Mouse (Mus musculus) liver, postnatal 0 days (tissue): ENCODE measurements around the gene Hist2h3b. TPM values are rescaled to one million over a fixed set of nuclear protein-coding genes. Genes with fewer than 3 reads are reported as not detected.
A peak's percentile ranks its signal among the peaks of the same experiment; 100 is the strongest.

Experiments used
- ATAC-seq: fragments of 200-750 bp; cut with Nextera tagmentation; 2 replicates; pipeline ENCODE4 v1.8.0; 2017; ENCODE audit warnings: mild to moderate bottlenecking, moderate library complexity
- DNase-seq: peaks from one replicate; pipeline ENCODE4 v3.0.0-alpha.2; 2016
- H3K27ac ChIP-seq: fragments of 300-500 bp; sonication (generic); 2 replicates; pipeline ENCODE4 v1.5.1; 2014; ENCODE audit warnings: antibody characterized with exemption, moderate library complexity, mild to moderate bottlenecking, low read depth
- H3K27me3 ChIP-seq: fragments of 300-500 bp; sonication (generic); 2 replicates; pipeline ENCODE4 v1.6.1; 2014; ENCODE audit warnings: low read length, control low read depth, mixed read lengths; ENCODE audit not compliant: insufficient read depth
- H3K36me3 ChIP-seq: fragments of 300-500 bp; sonication (generic); replicated peaks from 2 replicates; pipeline ENCODE4 v1.6.1; 2014; ENCODE audit warnings: mild to moderate bottlenecking, control low read depth, low read length, moderate library complexity, mixed read lengths; ENCODE audit not compliant: insufficient read depth
- H3K4me1 ChIP-seq: fragments of 300-500 bp; sonication (generic); 2 replicates; pipeline ENCODE4 v1.6.1; 2014; ENCODE audit warnings: antibody characterized with exemption, mild to moderate bottlenecking, control low read depth; ENCODE audit not compliant: insufficient read depth
- H3K4me2 ChIP-seq: fragments of 300-500 bp; sonication (generic); 2 replicates; pipeline ENCODE4 v1.6.1; 2014; ENCODE audit warnings: low read depth, mild to moderate bottlenecking, low read length, moderate library complexity, mixed read lengths
- H3K4me3 ChIP-seq: fragments of 300-500 bp; sonication (generic); 2 replicates; pipeline ENCODE4 v1.5.1; 2014; ENCODE audit warnings: low read depth, low read length
- H3K9ac ChIP-seq: fragments of 300-500 bp; sonication (generic); replicated peaks from 2 replicates; pipeline ENCODE4 v1.6.1; 2014; ENCODE audit warnings: mild to moderate bottlenecking, moderate library complexity
- H3K9me3 ChIP-seq: fragments of 300-500 bp; sonication (generic); 2 replicates; pipeline ENCODE4 v1.6.1; 2016; ENCODE audit warnings: mild to moderate bottlenecking, control low read depth, low read length, mixed read lengths
- CTCF ChIP-seq: sonication (generic); IDR thresholded peaks from 2 replicates; pipeline ENCODE4 v1.5.1; 2016; ENCODE audit warnings: antibody characterized with exemption, low read depth
- EP300 ChIP-seq: IDR thresholded peaks from 2 replicates; pipeline ENCODE4 v1.6.1; 2016; ENCODE audit warnings: antibody characterized with exemption, low read depth, mild to moderate bottlenecking
- WGBS: fragments of 180-500 bp; shearing (Covaris S2); extraction: QIAGEN DNeasy Blood & Tissue Kit; methylation state at CpG from one replicate; pipeline ENCODE4 v1.1.7; 2014; ENCODE audit not compliant: insufficient replicate concordance; 5-methylcytosine and 5-hydroxymethylcytosine counted together
- polyA plus RNA-seq: library from polyadenylated mRNA; unstranded; fragments of >200 nt; fragmentation: Nextera tagmentation; extraction: Ambion mirVana; gene quantifications from 2 replicates; pipeline ENCODE4 v1.2.1, GENCODE M21; 2015

Hist2h3b gene
- polyA plus RNA-seq, 1 experiment from 2014 or later: 84.5 TPM

DNA sequence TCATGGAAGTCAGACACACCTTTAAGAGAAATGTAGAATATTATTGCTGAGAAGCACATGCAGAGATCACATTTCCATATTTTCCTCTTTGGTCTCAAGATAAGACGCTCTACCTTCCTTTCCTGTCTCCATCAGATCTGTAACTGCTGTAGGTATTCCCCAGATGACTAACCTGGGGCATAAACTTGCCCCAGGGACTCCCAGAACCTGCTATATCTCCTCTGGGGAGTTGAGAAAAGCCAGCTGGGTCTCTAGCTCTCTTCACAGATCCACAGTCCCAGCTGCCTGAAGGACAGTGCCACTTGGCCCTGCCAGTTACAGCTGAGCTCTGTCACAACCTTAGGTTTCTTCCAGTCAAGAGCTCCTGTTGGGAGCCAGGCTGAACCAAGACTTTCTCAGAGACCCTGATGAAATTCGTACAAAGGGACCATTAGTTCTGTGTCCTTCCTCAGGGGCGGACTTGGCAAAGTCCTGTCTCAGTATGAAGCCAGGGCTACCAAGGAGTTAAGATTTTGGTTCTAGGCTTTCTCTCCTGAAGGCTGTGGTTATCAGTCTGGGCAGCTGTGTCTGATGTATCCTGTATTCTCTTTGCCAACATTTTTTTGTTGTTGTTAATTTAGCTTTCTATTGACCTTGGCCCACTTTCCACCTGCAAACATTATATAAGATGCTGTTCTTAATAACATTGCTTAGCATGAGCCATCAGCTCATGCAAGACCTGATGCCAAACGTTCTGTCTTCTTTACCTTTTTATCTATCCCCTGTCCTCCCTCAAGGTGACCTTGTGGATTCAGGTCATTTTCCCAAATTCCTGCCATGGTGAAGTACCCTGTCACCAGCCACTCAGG, 37.3 kb upstream of the Hist2h3b start:
- Histone ChIP-seq H3K9ac (no peak overlapping the region), H3K36me3 (no peaks in the 10 kb centered on the region), H3K9me3 (no peaks in the 10 kb centered on the region), H3K4me2 (no peak overlapping the region), H3K4me3 (no peak overlapping the region), H3K27ac (no peak overlapping the region), H3K27me3 (no peaks in the 10 kb centered on the region), H3K4me1 (no peaks in the 10 kb centered on the region; the same call in 1 of the 2 replicates)
- TF ChIP-seq EP300: no peak
- no peak for TF ChIP-seq CTCF
- no peak for ATAC-seq
- WGBS: 73% methylated on average over 4 of the region's 4 CpGs
- no peak for DNase-seq

DNA sequence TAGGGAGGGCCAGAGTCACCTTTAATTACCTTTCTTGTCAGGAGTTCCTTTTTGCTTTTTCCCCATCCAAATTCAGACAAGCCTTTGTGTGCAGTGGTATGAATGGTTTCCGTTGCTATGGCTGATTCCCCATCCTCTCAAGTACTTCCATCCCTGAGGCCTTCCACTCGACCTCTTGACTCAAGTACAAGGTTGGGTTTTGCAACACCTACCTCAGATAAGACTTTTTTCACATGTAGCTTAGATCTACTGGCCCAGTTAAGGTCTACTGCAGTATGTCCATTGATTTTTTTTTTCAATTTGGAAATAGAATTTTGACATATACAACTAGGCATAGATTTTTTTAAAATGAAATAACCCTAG, 36.7 kb upstream of the Hist2h3b start:
- peaks cover 2% of the 10 kb centered on the region; the same call in 1 of the 2 replicates for H3K4me1 ChIP-seq
- TF ChIP-seq CTCF: no peak
- no peak for TF ChIP-seq EP300
- no peaks in the 10 kb centered on the region for H3K36me3 ChIP-seq
- WGBS: 43% methylated on average over 2 of the region's 2 CpGs
- DNase-seq (no peak), ATAC-seq (no peak)
- no peaks in the 10 kb centered on the region for H3K27me3 ChIP-seq
- no peaks in the 10 kb centered on the region for H3K9me3 ChIP-seq
- no peak overlapping the region for H3K4me2 ChIP-seq
- H3K27ac ChIP-seq: no peak overlapping the region
- H3K9ac ChIP-seq: no peak overlapping the region
- H3K4me3 ChIP-seq: no peak overlapping the region

GRCm38 (mm10) chr3:96234914-96235313, 33.5 kb upstream of the Hist2h3b start:
- no peak overlapping the region for H3K27ac ChIP-seq
- ATAC-seq: no peak
- H3K36me3 ChIP-seq: no peaks in the 10 kb centered on the region
- DNase-seq: no peak
- H3K4me3 ChIP-seq: no peak overlapping the region
- no peaks in the 10 kb centered on the region for H3K27me3 ChIP-seq
- 79% methylated on average over 2 of the region's 2 CpGs for WGBS
- H3K9ac ChIP-seq: no peak overlapping the region
- TF ChIP-seq CTCF (peak; percentile 34), EP300 (no peak)
- H3K9me3 ChIP-seq: no peaks in the 10 kb centered on the region
- peaks cover 16% of the 10 kb centered on the region for H3K4me1 ChIP-seq
- H3K4me2 ChIP-seq: no peak overlapping the region

DNA sequence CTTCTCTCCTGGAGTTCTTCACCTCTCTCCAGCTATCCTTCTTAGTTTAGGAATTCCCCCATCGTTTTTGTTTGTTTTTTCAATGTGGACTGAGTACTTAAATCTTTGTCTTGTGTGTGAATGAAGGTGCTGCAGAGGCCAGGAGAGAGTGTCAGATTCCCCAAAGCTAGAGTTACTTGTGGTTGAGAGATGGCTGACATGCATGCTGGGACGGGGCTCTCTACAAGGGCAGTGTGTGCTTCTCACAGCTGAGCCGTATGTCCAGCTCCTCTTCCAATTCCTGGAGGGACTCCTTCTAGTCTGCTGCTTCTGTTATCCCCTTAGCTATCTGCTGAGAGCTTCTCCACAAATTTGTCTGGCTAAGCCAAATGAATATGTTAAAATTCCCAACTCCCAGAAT, 32.6 kb upstream of the Hist2h3b start:
- no peaks in the 10 kb centered on the region for H3K9me3 ChIP-seq
- 72% methylated on average over 3 of the region's 3 CpGs for WGBS
- H3K4me1 ChIP-seq: peaks cover 18% of the 10 kb centered on the region
- H3K27ac ChIP-seq: no peak overlapping the region
- H3K9ac ChIP-seq: no peak overlapping the region; the same call in 1 of the 2 replicates
- H3K4me2 ChIP-seq: no peak overlapping the region
- no peaks in the 10 kb centered on the region for H3K36me3 ChIP-seq
- TF ChIP-seq EP300 (no peak), CTCF (no peak)
- no peak overlapping the region for H3K4me3 ChIP-seq
- no peaks in the 10 kb centered on the region for H3K27me3 ChIP-seq
- ATAC-seq (no peak), DNase-seq (no peak)

- DNase-seq (no peak), ATAC-seq (no peak)
- Histone ChIP-seq H3K4me3 (peak overlapping the region; percentile 59), H3K9ac (peak overlapping the region; percentile 80), H3K4me2 (peak overlapping the region; percentile 70), H3K4me1 (peaks cover 22% of the 10 kb centered on the region), H3K27me3 (no peaks in the 10 kb centered on the region), H3K27ac (peak overlapping the region; percentile 94), H3K9me3 (no peaks in the 10 kb centered on the region), H3K36me3 (no peaks in the 10 kb centered on the region)
- no peak for TF ChIP-seq CTCF
- no peak for TF ChIP-seq EP300
- 80% methylated on average over 4 of the region's 4 CpGs for WGBS
These were observed 31.6 kb upstream of the Hist2h3b start for GRCm38 (mm10) chr3:96236834-96237334.

GRCm38 (mm10) chr3:96237335-96237903, 31.0 kb upstream of the Hist2h3b start:
- ATAC-seq (no peak), DNase-seq (peak; percentile 38)
- peak overlapping the region; percentile 70 for H3K4me2 ChIP-seq
- H3K36me3 ChIP-seq: no peaks in the 10 kb centered on the region
- no peaks in the 10 kb centered on the region for H3K27me3 ChIP-seq
- peak overlapping the region; percentile 80 for H3K9ac ChIP-seq
- peak overlapping the region; percentile 59 for H3K4me3 ChIP-seq
- WGBS: 21% methylated on average over 7 of the region's 7 CpGs
- H3K4me1 ChIP-seq: peaks cover 22% of the 10 kb centered on the region
- H3K9me3 ChIP-seq: no peaks in the 10 kb centered on the region
- TF ChIP-seq EP300 (no peak; the same call in 1 of the 2 replicates), CTCF (no peak)
- H3K27ac ChIP-seq: peak overlapping the region; percentile 94
